Mouse (Mus musculus) thymus, adult 2 months (tissue): ENCODE results near the gene Lamc2. TPM values are rescaled to one million over a fixed set of nuclear protein-coding genes. Genes with fewer than 3 reads are reported as not detected.

Experiments
- DNase-seq: peaks from one replicate; pipeline ENCODE4 v3.0.0; 2021
- H3K27ac ChIP-seq: fragments of 200-500 bp; 2 replicates; pipeline ENCODE4 v1.5.1; 2012; ENCODE audit warnings: low read length, control low read depth; ENCODE audit not compliant: control insufficient read depth, insufficient read depth
- H3K27me3 ChIP-seq: fragments of 200-500 bp; 2 replicates; pipeline ENCODE4 v1.6.1; 2012; ENCODE audit warnings: mild to moderate bottlenecking, low read length, moderate library complexity, mixed read lengths; ENCODE audit not compliant: control insufficient read depth, insufficient read depth
- H3K36me3 ChIP-seq: fragments of 200-500 bp; 2 replicates; pipeline ENCODE4 v1.6.1; 2012; ENCODE audit warnings: mild to moderate bottlenecking, low read length, moderate library complexity; ENCODE audit not compliant: control insufficient read depth, insufficient read depth
- H3K4me1 ChIP-seq: fragments of 200-500 bp; replicated peaks from 2 replicates; pipeline ENCODE4 v1.6.1; 2012; ENCODE audit warnings: low read length; ENCODE audit not compliant: control insufficient read depth, insufficient read depth
- H3K4me3 ChIP-seq: fragments of 200-500 bp; 2 replicates; pipeline ENCODE4 v1.5.1; 2012; ENCODE audit warnings: mild to moderate bottlenecking, low read length, control low read depth, moderate library complexity; ENCODE audit not compliant: control insufficient read depth, insufficient read depth
- CTCF ChIP-seq: fragments of 200-500 bp; IDR thresholded peaks from 2 replicates; pipeline ENCODE4 v1.5.1; 2012; ENCODE audit warnings: mild to moderate bottlenecking, control low read depth, low read length, moderate library complexity, borderline replicate concordance; ENCODE audit not compliant: control insufficient read depth, poor library complexity, insufficient read depth; ENCODE audit errors: extremely low read depth
- POLR2A ChIP-seq: fragments of 200-500 bp; IDR thresholded peaks from 2 replicates; pipeline ENCODE4 v1.6.1; 2012; ENCODE audit warnings: mild to moderate bottlenecking, low read length, control low read depth, moderate library complexity; ENCODE audit not compliant: control insufficient read depth, poor library complexity, insufficient read depth; ENCODE audit errors: extremely low read depth
- WGBS: fragments of 180-500 bp; shearing (Covaris S2); methylation state at CpG from one replicate; pipeline ENCODE4 v1.1.7; 2018; 5-methylcytosine and 5-hydroxymethylcytosine counted together
- polyA plus RNA-seq: library from polyadenylated mRNA; depleted of rRNA; stranded (reverse); fragments of >200 nt; gene quantifications from 2 replicates; pipeline ENCODE4 v1.2.3, GENCODE M21; 2012

Gene Lamc2
- polyA plus RNA-seq, 1 experiment, result 9.9 TPM

- 78% methylated on average over 14 of the region's 14 CpGs for WGBS
- Histone ChIP-seq H3K27me3 (no peaks in the 10 kb centered on the region), H3K4me3 (no peak overlapping the region), H3K4me1 (peaks cover 8% of the 10 kb centered on the region), H3K27ac (no peak overlapping the region), H3K36me3 (no peaks in the 10 kb centered on the region)
- TF ChIP-seq CTCF (no peak), POLR2A (no peak)
- no peak for DNase-seq
Observed at GRCm38 (mm10) chr1:153201448-153201847, 15.2 kb upstream of the Lamc2 start.

GRCm38 (mm10) chr1:153197316-153197850, 11.1 kb upstream of the Lamc2 start:
- Histone ChIP-seq H3K4me1 (peaks cover 5% of the 10 kb centered on the region), H3K27ac (no peak overlapping the region), H3K4me3 (no peak overlapping the region), H3K36me3 (no peaks in the 10 kb centered on the region), H3K27me3 (no peaks in the 10 kb centered on the region)
- no peak for DNase-seq
- no peak for TF ChIP-seq CTCF
- WGBS, result 9% methylated on average over 3 of the region's 3 CpGs

- no peak for TF ChIP-seq CTCF
- no peak for TF ChIP-seq POLR2A
- Histone ChIP-seq H3K4me1 (peaks cover 3% of the 10 kb centered on the region), H3K4me3 (no peak overlapping the region), H3K27ac (no peak overlapping the region), H3K36me3 (no peaks in the 10 kb centered on the region), H3K27me3 (no peaks in the 10 kb centered on the region)
- no peak for DNase-seq
- WGBS, result 95% methylated on average over 6 of the region's 6 CpGs
Observed at GRCm38 (mm10) chr1:153192945-153193344, 6.7 kb upstream of the Lamc2 start.

GRCm38 (mm10) chr1:153192379-153192778, 6.1 kb upstream of the Lamc2 start:
- H3K27ac ChIP-seq, result no peak overlapping the region
- H3K36me3 ChIP-seq, result no peaks in the 10 kb centered on the region
- H3K4me3 ChIP-seq, result no peak overlapping the region
- TF ChIP-seq POLR2A (no peak), CTCF (no peak)
- peaks cover 2% of the 10 kb centered on the region for H3K4me1 ChIP-seq
- H3K27me3 ChIP-seq, result no peaks in the 10 kb centered on the region
- DNase-seq, result no peak
- WGBS, result 95% methylated on average over 4 of the region's 4 CpGs

GRCm38 (mm10) chr1:153191943-153192329, 5.7 kb upstream of the Lamc2 start:
- no peaks in the 10 kb centered on the region for H3K36me3 ChIP-seq
- DNase-seq, result no peak
- TF ChIP-seq CTCF, result no peak
- no peak for TF ChIP-seq POLR2A
- no peaks in the 10 kb centered on the region for H3K27me3 ChIP-seq
- WGBS, result 50% methylated on average over 5 of the region's 5 CpGs
- no peak overlapping the region for H3K27ac ChIP-seq
- H3K4me1 ChIP-seq, result no peaks in the 10 kb centered on the region
- H3K4me3 ChIP-seq, result no peak overlapping the region

- Histone ChIP-seq H3K4me1 (no peaks in the 10 kb centered on the region), H3K27ac (no peak overlapping the region; the same call in 1 of the 2 replicates), H3K36me3 (no peaks in the 10 kb centered on the region), H3K4me3 (no peak overlapping the region), H3K27me3 (no peaks in the 10 kb centered on the region)
- no peak for DNase-seq
- TF ChIP-seq CTCF (no peak), POLR2A (no peak)
- 90% methylated on average over 15 of the region's 15 CpGs for WGBS
Observed at GRCm38 (mm10) chr1:153191237-153191942, 5.1 kb upstream of the Lamc2 start.
